Mouse (Mus musculus) 416B (cell line): ENCODE measurements around the gene Htr7.

Source experiments
- DNase-seq: peaks from one replicate; pipeline ENCODE4 v3.0.0; 2011; ENCODE audit warnings: low read depth

The Htr7 gene

GRCm38 (mm10) chr19:35957656-35958055 lies 99.7 kb downstream of the Htr7 start:
- no peak for DNase-seq

GRCm38 (mm10) chr19:35955698-35956097 lies 101.6 kb downstream of the Htr7 start:
- DNase-seq: no peak

GRCm38 (mm10) chr19:35949888-35950287 lies 107.4 kb downstream of the Htr7 start:
- no peak for DNase-seq

GRCm38 (mm10) chr19:35924961-35925495 lies 132.3 kb downstream of the Htr7 start:
- no peak for DNase-seq

GRCm38 (mm10) chr19:35924418-35924817 lies 132.9 kb downstream of the Htr7 start:
- no peak for DNase-seq
